Mouse (Mus musculus) limb, embryonic 15.5 days (tissue): ENCODE measurements around the gene Osbp2. TPM values are rescaled to one million over a fixed set of nuclear protein-coding genes. Genes with fewer than 3 reads are reported as not detected.

Source experiments
- ATAC-seq: fragments of 200-750 bp; cut with Nextera tagmentation; 2 replicates; pipeline ENCODE4 v1.8.0; 2017; ENCODE audit warnings: low read depth, moderate TSS enrichment; ENCODE audit not compliant: insufficient number of reproducible peaks, low FRiP score, low TSS enrichment
- H3K27ac ChIP-seq: fragments of 300-500 bp; sonication (generic); 2 replicates; pipeline ENCODE4 v1.5.1; 2015; ENCODE audit warnings: moderate library complexity, mild to moderate bottlenecking, inconsistent platforms
- H3K27me3 ChIP-seq: fragments of 300-500 bp; sonication (generic); 2 replicates; pipeline ENCODE4 v1.6.1; 2015; ENCODE audit warnings: inconsistent platforms
- H3K36me3 ChIP-seq: fragments of 300-500 bp; sonication (generic); 2 replicates; pipeline ENCODE4 v1.6.1; 2015; ENCODE audit warnings: inconsistent platforms
- H3K4me1 ChIP-seq: fragments of 300-500 bp; sonication (generic); 2 replicates; pipeline ENCODE4 v1.6.1; 2015; ENCODE audit warnings: inconsistent platforms
- H3K4me2 ChIP-seq: fragments of 300-500 bp; sonication (generic); 2 replicates; pipeline ENCODE4 v1.6.1; 2015; ENCODE audit warnings: mild to moderate bottlenecking, inconsistent platforms
- H3K4me3 ChIP-seq: fragments of 300-500 bp; sonication (generic); 2 replicates; pipeline ENCODE4 v1.5.1; 2015; ENCODE audit warnings: mild to moderate bottlenecking, inconsistent platforms
- H3K9ac ChIP-seq: fragments of 300-500 bp; sonication (generic); 2 replicates; pipeline ENCODE4 v1.6.1; 2015; ENCODE audit warnings: inconsistent platforms
- H3K9me3 ChIP-seq: fragments of 300-500 bp; sonication (generic); 2 replicates; pipeline ENCODE4 v1.6.1; 2016; ENCODE audit warnings: inconsistent platforms
- WGBS: fragments of 180-500 bp; shearing (Covaris S2); methylation state at CpG from one replicate; pipeline ENCODE4 v1.1.7; 2015; 5-methylcytosine and 5-hydroxymethylcytosine counted together
- polyA plus RNA-seq: library from polyadenylated mRNA; unstranded; fragments of >200 nt; fragmentation: Nextera tagmentation; extraction: Ambion mirVana; gene quantifications from 2 replicates; pipeline ENCODE4 v1.2.1, GENCODE M21; 2015

Gene Osbp2
- polyA plus RNA-seq, 1 experiment from 2014 or later = 0.77 TPM

- Histone ChIP-seq H3K27me3 (no peaks in the 10 kb centered on the region), H3K4me1 (no peaks in the 10 kb centered on the region), H3K9me3 (no peaks in the 10 kb centered on the region), H3K9ac (no peak overlapping the region), H3K27ac (no peak overlapping the region), H3K4me2 (no peak overlapping the region), H3K4me3 (no peak overlapping the region), H3K36me3 (no peaks in the 10 kb centered on the region)
- WGBS = 41% methylated on average over 15 of the region's 15 CpGs
- no peak for ATAC-seq
Observed at GRCm38 (mm10) chr11:3714486-3714885, 149.2 kb downstream of the Osbp2 start.

- Histone ChIP-seq H3K36me3 (no peaks in the 10 kb centered on the region), H3K9me3 (no peaks in the 10 kb centered on the region), H3K9ac (no peak overlapping the region), H3K4me2 (no peak overlapping the region), H3K4me3 (no peak overlapping the region), H3K27ac (no peak overlapping the region), H3K4me1 (peaks cover under 1% of the 10 kb centered on the region; the same call in 1 of the 2 replicates), H3K27me3 (peaks cover 3% of the 10 kb centered on the region; the same call in 1 of the 2 replicates)
- no peak for ATAC-seq
- WGBS = 75% methylated on average over 14 of the region's 14 CpGs
Observed at GRCm38 (mm10) chr11:3710203-3710602, 153.5 kb downstream of the Osbp2 start.

- Histone ChIP-seq H3K9me3 (no peaks in the 10 kb centered on the region), H3K36me3 (no peaks in the 10 kb centered on the region), H3K4me3 (no peak overlapping the region), H3K4me1 (peaks cover 11% of the 10 kb centered on the region), H3K4me2 (no peak overlapping the region), H3K27me3 (peaks cover 8% of the 10 kb centered on the region; the same call in 1 of the 2 replicates), H3K9ac (no peak overlapping the region), H3K27ac (no peak overlapping the region)
- no peak for ATAC-seq
- 81% methylated on average over 8 of the region's 8 CpGs for WGBS
Observed at GRCm38 (mm10) chr11:3707057-3707456, 156.6 kb downstream of the Osbp2 start.

- Histone ChIP-seq H3K27me3 (peaks cover 8% of the 10 kb centered on the region; the same call in 1 of the 2 replicates), H3K9me3 (no peaks in the 10 kb centered on the region), H3K36me3 (no peaks in the 10 kb centered on the region), H3K9ac (no peak overlapping the region), H3K4me1 (peaks cover 11% of the 10 kb centered on the region), H3K4me2 (no peak overlapping the region), H3K4me3 (no peak overlapping the region), H3K27ac (no peak overlapping the region)
- no peak for ATAC-seq
- 52% methylated on average over 8 of the region's 8 CpGs for WGBS
Observed at GRCm38 (mm10) chr11:3704404-3704803, 159.3 kb downstream of the Osbp2 start.

GRCm38 (mm10) chr11:3703089-3703992 lies 160.4 kb downstream of the Osbp2 start:
- no peak overlapping the region for H3K4me2 ChIP-seq
- 59% methylated on average over 7 of the region's 7 CpGs for WGBS
- no peak overlapping the region for H3K4me3 ChIP-seq
- no peak for ATAC-seq
- no peaks in the 10 kb centered on the region for H3K36me3 ChIP-seq
- peaks cover 8% of the 10 kb centered on the region; the same call in 1 of the 2 replicates for H3K27me3 ChIP-seq
- H3K27ac ChIP-seq = no peak overlapping the region
- peaks cover 11% of the 10 kb centered on the region for H3K4me1 ChIP-seq
- no peaks in the 10 kb centered on the region for H3K9me3 ChIP-seq
- H3K9ac ChIP-seq = no peak overlapping the region

- Histone ChIP-seq H3K27me3 (no peaks in the 10 kb centered on the region), H3K36me3 (peaks cover 5% of the 10 kb centered on the region), H3K4me2 (no peak overlapping the region), H3K4me1 (no peaks in the 10 kb centered on the region), H3K9ac (no peak overlapping the region), H3K9me3 (no peaks in the 10 kb centered on the region), H3K4me3 (no peak overlapping the region), H3K27ac (no peak overlapping the region)
- ATAC-seq = no peak
- WGBS = 86% methylated on average over 3 of the region's 3 CpGs
Observed at GRCm38 (mm10) chr11:3697441-3697840, 166.3 kb downstream of the Osbp2 start.

GRCm38 (mm10) chr11:3696086-3696616 lies 167.6 kb downstream of the Osbp2 start:
- H3K4me2 ChIP-seq = no peak overlapping the region
- ATAC-seq = no peak
- no peak overlapping the region for H3K4me3 ChIP-seq
- WGBS = 81% methylated on average over 5 of the region's 5 CpGs
- no peaks in the 10 kb centered on the region for H3K4me1 ChIP-seq
- no peak overlapping the region for H3K27ac ChIP-seq
- H3K27me3 ChIP-seq = no peaks in the 10 kb centered on the region
- H3K9ac ChIP-seq = no peak overlapping the region
- peaks cover 18% of the 10 kb centered on the region for H3K36me3 ChIP-seq
- no peaks in the 10 kb centered on the region for H3K9me3 ChIP-seq

GRCm38 (mm10) chr11:3691746-3692145 lies 172.0 kb downstream of the Osbp2 start:
- ATAC-seq = no peak
- 89% methylated on average over 2 of the region's 2 CpGs for WGBS
- H3K4me1 ChIP-seq = no peaks in the 10 kb centered on the region
- H3K4me3 ChIP-seq = no peak overlapping the region
- no peak overlapping the region for H3K27ac ChIP-seq
- H3K9me3 ChIP-seq = no peaks in the 10 kb centered on the region
- H3K9ac ChIP-seq = no peak overlapping the region
- no peak overlapping the region for H3K4me2 ChIP-seq
- peaks cover 60% of the 10 kb centered on the region for H3K36me3 ChIP-seq
- no peaks in the 10 kb centered on the region for H3K27me3 ChIP-seq

- H3K36me3 ChIP-seq = peaks cover 88% of the 10 kb centered on the region
- H3K4me1 ChIP-seq = no peaks in the 10 kb centered on the region
- no peak overlapping the region for H3K4me3 ChIP-seq
- no peak overlapping the region for H3K27ac ChIP-seq
- no peak overlapping the region for H3K9ac ChIP-seq
- no peak overlapping the region for H3K4me2 ChIP-seq
- WGBS = 89% methylated on average over 2 of the region's 2 CpGs
- H3K27me3 ChIP-seq = no peaks in the 10 kb centered on the region
- no peak for ATAC-seq
- H3K9me3 ChIP-seq = no peaks in the 10 kb centered on the region
Observed at GRCm38 (mm10) chr11:3686885-3687284, 176.8 kb downstream of the Osbp2 start.

GRCm38 (mm10) chr11:3686318-3686717 lies 177.4 kb downstream of the Osbp2 start:
- Histone ChIP-seq H3K9ac (no peak overlapping the region), H3K27me3 (no peaks in the 10 kb centered on the region), H3K27ac (no peak overlapping the region), H3K9me3 (no peaks in the 10 kb centered on the region), H3K4me2 (no peak overlapping the region), H3K4me3 (no peak overlapping the region), H3K4me1 (no peaks in the 10 kb centered on the region), H3K36me3 (peaks cover 87% of the 10 kb centered on the region)
- WGBS = 93% methylated on average over 2 of the region's 2 CpGs
- ATAC-seq = no peak

- Histone ChIP-seq H3K4me3 (no peak overlapping the region), H3K36me3 (peaks cover 86% of the 10 kb centered on the region), H3K9me3 (no peaks in the 10 kb centered on the region), H3K27ac (no peak overlapping the region), H3K9ac (no peak overlapping the region), H3K4me2 (no peak overlapping the region), H3K27me3 (no peaks in the 10 kb centered on the region), H3K4me1 (no peaks in the 10 kb centered on the region)
- no peak for ATAC-seq
- WGBS = 97% methylated on average over 8 of the region's 8 CpGs
Observed at GRCm38 (mm10) chr11:3685431-3685830, 178.3 kb downstream of the Osbp2 start.

- ATAC-seq = no peak
- H3K36me3 ChIP-seq = peaks cover 86% of the 10 kb centered on the region
- H3K4me2 ChIP-seq = no peak overlapping the region
- H3K27me3 ChIP-seq = no peaks in the 10 kb centered on the region
- WGBS = 93% methylated on average over 5 of the region's 5 CpGs
- no peaks in the 10 kb centered on the region for H3K4me1 ChIP-seq
- no peak overlapping the region for H3K9ac ChIP-seq
- H3K27ac ChIP-seq = no peak overlapping the region
- no peaks in the 10 kb centered on the region for H3K9me3 ChIP-seq
- no peak overlapping the region for H3K4me3 ChIP-seq
Observed at GRCm38 (mm10) chr11:3684723-3685430, 178.8 kb downstream of the Osbp2 start.
